Comparison of ENCODE assay signal across 9 mouse cellular contexts in genomic region chr16:31638393-31638792, GRCm38 (mm10). TPM values are rescaled to one million over a fixed set of nuclear protein-coding genes. Genes with fewer than 3 reads are reported as not detected.
DNase-seq lines count a peak whose midpoint lies in the region; ATAC-seq and TF ChIP-seq lines count a peak whose summit lies in the region.
"Had no signal": no experiment of that assay in that cellular context is flagged by ENCODE, and none has a peak within 500 bp of the region (broad histone marks: within the 10 kb centered on the region; RNA-seq: fewer than 3 reads in every experiment).

No protein-coding gene starts in this region.

- H3K9ac ChIP-seq in hindbrain, postnatal 0 days (replicated peaks; ENCODE audit: low read length) = no peak overlapping the region
- H3K9ac ChIP-seq in hindbrain, embryonic 14.5 days = no peak overlapping the region
- H3K9ac ChIP-seq: limb, embryonic 13.5 days had no signal

- peak; percentile 53 for DNase-seq in hindbrain, postnatal 0 days (ENCODE audit: low spot score)
- no peak for DNase-seq in hindbrain, embryonic 14.5 days (ENCODE audit: low spot score)
- DNase-seq in brain, adult 2 months (ENCODE audit: low read depth, low spot score) = peak; percentile 56
- peak; percentile 24 to 50 for DNase-seq in heart, postnatal 10 days
- DNase-seq in lung, postnatal 14 days = peak; percentile 37
- no peak for DNase-seq in c-Kit-positive CD71-positive TER-119-positive erythroid progenitor cells, embryonic 14.5 days (ENCODE audit: low spot score)
- DNase-seq in MN1 (ENCODE audit: low spot score) = no peak

- H3K27me3 ChIP-seq in hindbrain, postnatal 0 days (ENCODE audit: insufficient read depth, low read length) = no peaks in the 10 kb centered on the region
- H3K27me3 ChIP-seq in hindbrain, embryonic 14.5 days (ENCODE audit: control insufficient read depth, insufficient read depth, low read length) = no peaks in the 10 kb centered on the region
- H3K27me3 ChIP-seq: limb, embryonic 13.5 days had no signal

- WGBS in hindbrain, postnatal 0 days = 36% methylated on average over 7 of the region's 7 CpGs
- 47% methylated on average over 7 of the region's 7 CpGs for WGBS in hindbrain, embryonic 14.5 days

- no peak overlapping the region for H3K4me3 ChIP-seq in hindbrain, postnatal 0 days (ENCODE audit: low read length)
- H3K4me3 ChIP-seq in hindbrain, embryonic 14.5 days (replicated peaks; ENCODE audit: low read length) = no peak overlapping the region
- H3K4me3 ChIP-seq: limb, embryonic 13.5 days had no signal

- intact Hi-C loops in heart, postnatal 10 days (cut with DNase I) = no loop called here

- no peaks in the 10 kb centered on the region for H3K9me3 ChIP-seq in hindbrain, postnatal 0 days (ENCODE audit: low read length)
- no peaks in the 10 kb centered on the region for H3K9me3 ChIP-seq in hindbrain, embryonic 14.5 days (ENCODE audit: control insufficient read depth, low read length)
- H3K9me3 ChIP-seq: limb, embryonic 13.5 days had no signal

- H3K36me3 ChIP-seq in hindbrain, postnatal 0 days (ENCODE audit: insufficient read depth, low read length) = no peaks in the 10 kb centered on the region
- H3K36me3 ChIP-seq in hindbrain, embryonic 14.5 days (replicated peaks; ENCODE audit: control insufficient read depth, insufficient read depth) = no peaks in the 10 kb centered on the region
- H3K36me3 ChIP-seq: limb, embryonic 13.5 days had no signal

- no peak overlapping the region for H3K27ac ChIP-seq in hindbrain, postnatal 0 days
- no peak overlapping the region for H3K27ac ChIP-seq in hindbrain, embryonic 14.5 days
- H3K27ac ChIP-seq: limb, embryonic 13.5 days had no signal

- TF ChIP-seq CTCF in hindbrain, postnatal 0 days (IDR thresholded peaks at IDR 0.05; ENCODE audit: low read depth) = no peak

- no peak overlapping the region for H3K4me2 ChIP-seq in hindbrain, postnatal 0 days (ENCODE audit: low read depth, low read length)
- H3K4me2 ChIP-seq in hindbrain, embryonic 14.5 days (replicated peaks) = no peak overlapping the region
- H3K4me2 ChIP-seq: limb, embryonic 13.5 days had no signal

- H3K4me1 ChIP-seq in hindbrain, postnatal 0 days (ENCODE audit: insufficient read depth, low read length) = no peaks in the 10 kb centered on the region
- no peaks in the 10 kb centered on the region for H3K4me1 ChIP-seq in hindbrain, embryonic 14.5 days (replicated peaks; ENCODE audit: control insufficient read depth, insufficient read depth, low read length)

- ATAC-seq in hindbrain, postnatal 0 days = no peak
- ATAC-seq in hindbrain, embryonic 14.5 days (ENCODE audit: low FRiP score) = no peak
- ATAC-seq in inflammation-experienced regulatory T-cells, adult 6 months = no peak

RNA-seq across cellular contexts. Expression of gene Dlg1, which starts 24.9 kb away (rescaled TPM):
- 21.3 and 22.7 TPM in 2 replicates for total RNA-seq in hindbrain, postnatal 0 days (2014; rRNA removed)
- polyA plus RNA-seq in hindbrain, postnatal 0 days (2015; fragmentation: Nextera tagmentation; extraction: Ambion mirVana) = 11.3 and 11.4 TPM in 2 replicates
- polyA plus RNA-seq in hindbrain, embryonic 14.5 days (2014; fragmentation: Nextera tagmentation; extraction: Ambion mirVana) = 14.4 and 15.0 TPM in 2 replicates
- 10 to 100 TPM; 39.5 to 41.6 TPM for total RNA-seq in heart, postnatal 10 days (2021)
- polyA plus RNA-seq in inflammation-experienced regulatory T-cells, adult 6 months (2017; shearing (Covaris generic)) = 10 to 100 TPM; 23.0 to 30.9 (median 27.0) TPM

Comparison
In these comparisons a context has a peak if more than half of its experiments do, and no peak if none do; other contexts are left out.
1. DNase-seq: peak in hindbrain, postnatal 0 days (single experiment), brain, adult 2 months (single experiment), heart, postnatal 10 days (2 of 2) and lung, postnatal 14 days (single experiment); none in hindbrain, embryonic 14.5 days (single experiment), c-Kit-positive CD71-positive TER-119-positive erythroid progenitor cells, embryonic 14.5 days (single experiment) and MN1 (single experiment).